Mouse (Mus musculus): ENCODE measurements around the gene Upk3bl. TPM values are rescaled to one million over a fixed set of nuclear protein-coding genes. Genes with fewer than 3 reads are reported as not detected.
A peak's percentile ranks its signal among the peaks of the same experiment; 100 is the strongest.

Gene Upk3bl
- total and polyA plus RNA-seq, 3 experiments: not detected

GRCm38 (mm10) chr5:136044865-136045264 is 9.4 kb upstream of the Upk3bl start:
- no peak overlapping the region for H3K9ac ChIP-seq (ENCODE audit: insufficient read depth, low read depth)
- TF ChIP-seq MAFK (IDR thresholded peaks at IDR 0.05; ENCODE audit: insufficient replicate concordance, low read length) (no peak), CTCF (conservative IDR thresholded peaks at IDR 0.05 in 1 of 2, IDR thresholded peaks at IDR 0.05 in 1 of 2; ENCODE audit: low read depth in 2 of 2, low read length in 2 of 2) (peak; percentile 58 to 60), SMC3 (IDR thresholded peaks at IDR 0.05; ENCODE audit: low read depth, low read length) (peak; percentile 24), CHD2 (IDR thresholded peaks at IDR 0.05; ENCODE audit: low read length) (no peak)
- H3K27me3 ChIP-seq (replicated peaks): peaks cover 12% of the 10 kb centered on the region
- DNase-seq (ENCODE audit: extremely low read depth): no peak
- H3K9me3 ChIP-seq (replicated peaks; ENCODE audit: low read length): peaks cover 6% of the 10 kb centered on the region
- no peak overlapping the region for H3K4me3 ChIP-seq (replicated peaks in 1 of 3; ENCODE audit: low read depth in 2 of 3, low read length in 2 of 3, poor library complexity in 1 of 3)
- dilution Hi-C loops (cut with MboI; ENCODE audit: extremely low pct_ligation_motif_present, extremely low pct_unique_long_range_greater_than_20kb, low sequenced_read_pairs): no loop called here
- in situ Hi-C loops (cut with MboI; ENCODE audit: low pct_ligation_motif_present, low pct_unique_long_range_greater_than_20kb, low sequenced_read_pairs): loop anchor here (10.0 kb wide), 1 partner anchor 150 kb away; no protein-coding TSS in a partner anchor
- no peak overlapping the region for H3K4me2 ChIP-seq (ENCODE audit: insufficient read depth, low read depth, poor library complexity, severe bottlenecking)
- H3K27ac ChIP-seq (ENCODE audit: insufficient read depth, low read depth): no peak overlapping the region
- H3K79me2 ChIP-seq (replicated peaks; ENCODE audit: control insufficient read depth, extremely low read depth, insufficient read depth, poor library complexity, severe bottlenecking): no peaks in the 10 kb centered on the region
- H3K4me1 ChIP-seq (ENCODE audit: control insufficient read depth in 1 of 2, insufficient read depth in 2 of 2): peaks cover 13 to 20% of the 10 kb centered on the region in 2 experiments
- H3K36me3 ChIP-seq (replicated peaks in 1 of 2; ENCODE audit: control insufficient read depth in 1 of 2, insufficient read depth in 1 of 2, low read length in 1 of 2): no peaks in the 10 kb centered on the region

GRCm38 (mm10) chr5:136045408-136045807 is 8.9 kb upstream of the Upk3bl start:
- no peak overlapping the region for H3K4me3 ChIP-seq (replicated peaks in 1 of 3; ENCODE audit: low read depth in 2 of 3, low read length in 2 of 3, poor library complexity in 1 of 3)
- dilution Hi-C loops (cut with MboI; ENCODE audit: extremely low pct_ligation_motif_present, extremely low pct_unique_long_range_greater_than_20kb, low sequenced_read_pairs): no loop called here
- H3K4me2 ChIP-seq (ENCODE audit: insufficient read depth, low read depth, poor library complexity, severe bottlenecking): no peak overlapping the region
- peaks cover 4% of the 10 kb centered on the region for H3K9me3 ChIP-seq (replicated peaks; ENCODE audit: low read length)
- no peak overlapping the region for H3K27ac ChIP-seq (ENCODE audit: insufficient read depth, low read depth)
- in situ Hi-C loops (cut with MboI; ENCODE audit: low pct_ligation_motif_present, low pct_unique_long_range_greater_than_20kb, low sequenced_read_pairs): loop anchor here (10.0 kb wide), 1 partner anchor 151 kb away; no protein-coding TSS in a partner anchor
- no peaks in the 10 kb centered on the region for H3K36me3 ChIP-seq (replicated peaks in 1 of 2; ENCODE audit: control insufficient read depth in 1 of 2, insufficient read depth in 1 of 2, low read length in 1 of 2)
- H3K4me1 ChIP-seq (ENCODE audit: control insufficient read depth in 1 of 2, insufficient read depth in 2 of 2): peaks cover 10 to 15% of the 10 kb centered on the region in 2 experiments
- peaks cover 17% of the 10 kb centered on the region for H3K27me3 ChIP-seq (replicated peaks)
- H3K79me2 ChIP-seq (replicated peaks; ENCODE audit: control insufficient read depth, extremely low read depth, insufficient read depth, poor library complexity, severe bottlenecking): no peaks in the 10 kb centered on the region
- TF ChIP-seq NRF1 (IDR thresholded peaks at IDR 0.05; ENCODE audit: low read depth, low read length) (no peak), RCOR1 (conservative IDR thresholded peaks at IDR 0.05; ENCODE audit: low read depth, low read length) (no peak), KAT2A (IDR thresholded peaks at IDR 0.05; ENCODE audit: insufficient replicate concordance, low read length) (no peak), ETS1 (conservative IDR thresholded peaks at IDR 0.05; ENCODE audit: low read depth, low read length) (no peak), SMC3 (IDR thresholded peaks at IDR 0.05; ENCODE audit: low read depth, low read length) (peak; percentile 66), IRF4 (IDR thresholded peaks at IDR 0.05; ENCODE audit: low read depth, low read length) (no peak), ZC3H11A (IDR thresholded peaks at IDR 0.05; ENCODE audit: low read depth, low read length) (no peak), TBP (conservative IDR thresholded peaks at IDR 0.05; ENCODE audit: low read depth, low read length) (no peak), MAX (IDR thresholded peaks at IDR 0.05; ENCODE audit: low read length) (peak; percentile 16; the same call in 1 of the 2 replicates), ZKSCAN1 (IDR thresholded peaks at IDR 0.05; ENCODE audit: borderline replicate concordance, low read depth, low read length) (no peak), BHLHE40 (IDR thresholded peaks at IDR 0.05; ENCODE audit: low read depth, low read length) (peak; percentile 41; the same call in 1 of the 2 replicates), USF2 (conservative IDR thresholded peaks at IDR 0.05; ENCODE audit: low read depth, low read length) (no peak), NELFE (IDR thresholded peaks at IDR 0.05; ENCODE audit: low read depth, low read length) (no peak), ZMIZ1 (IDR thresholded peaks at IDR 0.05; ENCODE audit: low read depth, low read length) (no peak), CTCF (conservative IDR thresholded peaks at IDR 0.05 in 1 of 2, IDR thresholded peaks at IDR 0.05 in 1 of 2; ENCODE audit: low read depth in 2 of 2, low read length in 2 of 2) (peak in 1 of 2 experiments; percentile 77; a peak in 2 of 4 replicates), RAD21 (IDR thresholded peaks at IDR 0.05; ENCODE audit: low read depth, low read length) (peak; percentile 59), TCF12 (IDR thresholded peaks at IDR 0.05; ENCODE audit: low read depth, low read length) (no peak), ZNF384 (IDR thresholded peaks at IDR 0.05; ENCODE audit: low read depth, low read length) (no peak)
- peak; percentile 43 for DNase-seq (ENCODE audit: extremely low read depth)
- no peak overlapping the region for H3K9ac ChIP-seq (ENCODE audit: insufficient read depth, low read depth)

All from CH12.LX (cell line).